Mouse (Mus musculus) MEL (cell line): ENCODE measurements around the gene Wdr54. TPM values are rescaled to one million over a fixed set of nuclear protein-coding genes. Genes with fewer than 3 reads are reported as not detected.

Experiments used
- DNase-seq: peaks from one replicate; pipeline ENCODE4 v3.0.0; 2011; ENCODE audit warnings: low read depth, low spot score
- H3K27ac ChIP-seq: 2 replicates; pipeline ENCODE4 v1.5.1; 2012; ENCODE audit warnings: low read depth, mild to moderate bottlenecking, control low read depth, low read length, moderate library complexity; ENCODE audit not compliant: control insufficient read depth
- H3K27me3 ChIP-seq, 2 experiments: fragments of 150-350 bp in 1 of 2; sonication (generic) in 1 of 2; 2 replicates each; pipeline ENCODE4 v1.6.1; 2012; ENCODE audit warnings: low read length in 2 of 2, mild to moderate bottlenecking in 2 of 2, improper control_type of control experiment in 1 of 2, moderate library complexity in 1 of 2; ENCODE audit not compliant: insufficient read depth in 2 of 2, control insufficient read depth in 1 of 2
- H3K36me3 ChIP-seq, 2 experiments: 2 replicates each; pipeline ENCODE4 v1.6.1; 2012 to 2014; ENCODE audit warnings: low read length in 2 of 2, improper control_type of control experiment in 1 of 2, inconsistent platforms in 1 of 2, mild to moderate bottlenecking in 1 of 2; ENCODE audit not compliant: insufficient read depth in 2 of 2, control insufficient read depth in 1 of 2
- H3K4me1 ChIP-seq, 2 experiments: fragments of 150-350 bp in 1 of 2; sonication (generic) in 1 of 2; 2 replicates each; pipeline ENCODE4 v1.6.1; 2012; ENCODE audit warnings: low read length in 2 of 2, improper control_type of control experiment in 1 of 2, mild to moderate bottlenecking in 1 of 2; ENCODE audit not compliant: insufficient read depth in 2 of 2, control insufficient read depth in 1 of 2
- H3K4me3 ChIP-seq, 2 experiments: fragments of 150-350 bp in 1 of 2; sonication (generic) in 1 of 2; 2 replicates each; pipeline ENCODE4 v1.5.1; 2012; ENCODE audit warnings: low read depth in 2 of 2, low read length in 2 of 2, mild to moderate bottlenecking in 2 of 2, moderate library complexity in 2 of 2, control low read depth in 1 of 2, improper control_type of control experiment in 1 of 2; ENCODE audit not compliant: control insufficient read depth in 1 of 2, insufficient read depth in 1 of 2
- H3K79me2 ChIP-seq: 2 replicates; pipeline ENCODE4 v1.6.1; 2012; ENCODE audit warnings: mild to moderate bottlenecking, low read length, moderate library complexity; ENCODE audit not compliant: control insufficient read depth, poor library complexity, insufficient read depth
- H3K9ac ChIP-seq: 2 replicates; pipeline ENCODE4 v1.6.1; 2012; ENCODE audit warnings: low read depth, mild to moderate bottlenecking, control low read depth, low read length, moderate library complexity; ENCODE audit not compliant: control insufficient read depth, poor library complexity, severe bottlenecking
- H3K9me3 ChIP-seq: fragments of 150-350 bp; sonication (generic); replicated peaks from 2 replicates; pipeline ENCODE4 v1.6.1; 2012; ENCODE audit warnings: mild to moderate bottlenecking, low read length, improper control_type of control experiment, moderate library complexity; ENCODE audit not compliant: insufficient read depth
- CTCF ChIP-seq, 3 experiments: IDR thresholded peaks in 2 of 3; conservative IDR thresholded peaks in 1 of 3; 2 replicates each; pipeline ENCODE4 v1.5.1; 2011 to 2012; ENCODE audit warnings: low read length in 3 of 3, low read depth in 2 of 3, mild to moderate bottlenecking in 2 of 3, improper control_type of control experiment in 1 of 3, inconsistent platforms in 1 of 3, mixed read lengths in 1 of 3, moderate library complexity in 1 of 3; ENCODE audit not compliant: control insufficient read depth in 1 of 3, insufficient read depth in 1 of 3, poor library complexity in 1 of 3, severe bottlenecking in 1 of 3
- ELF1 ChIP-seq: IDR thresholded peaks from 2 replicates; pipeline ENCODE4 v1.6.1; 2014; ENCODE audit warnings: low read depth, mild to moderate bottlenecking, inconsistent platforms, low read length, improper control_type of control experiment, moderate library complexity
- EP300 ChIP-seq, 2 experiments: IDR thresholded peaks; 2 replicates each; pipeline ENCODE4 v1.6.1; 2011; ENCODE audit warnings: improper control_type of control experiment in 2 of 2, low read length in 2 of 2, low read depth in 1 of 2, mild to moderate bottlenecking in 1 of 2
- HCFC1 ChIP-seq: IDR thresholded peaks from 2 replicates; pipeline ENCODE4 v1.6.1; 2012; ENCODE audit warnings: low read depth, mild to moderate bottlenecking, inconsistent platforms, low read length, improper control_type of control experiment, moderate library complexity
- JUND ChIP-seq: IDR thresholded peaks from 2 replicates; pipeline ENCODE4 v1.6.1; 2011; ENCODE audit warnings: low read depth, mild to moderate bottlenecking, improper control_type of control experiment, low read length
- MAFK ChIP-seq: IDR thresholded peaks from 2 replicates; pipeline ENCODE4 v1.6.1; 2011; ENCODE audit warnings: low read depth, mild to moderate bottlenecking, low read length, improper control_type of control experiment, borderline replicate concordance
- MAZ ChIP-seq: IDR thresholded peaks from 2 replicates; pipeline ENCODE4 v1.6.1; 2012; ENCODE audit warnings: low read depth, mild to moderate bottlenecking, inconsistent platforms, low read length, improper control_type of control experiment
- MEF2A ChIP-seq: IDR thresholded peaks from 2 replicates; pipeline ENCODE4 v1.6.1; 2014; ENCODE audit warnings: low read depth, mild to moderate bottlenecking, inconsistent platforms, low read length, improper control_type of control experiment; ENCODE audit not compliant: poor library complexity, insufficient replicate concordance, severe bottlenecking; ENCODE audit errors: extremely low read depth
- MYC ChIP-seq: IDR thresholded peaks from 2 replicates; pipeline ENCODE4 v1.6.1; 2011; ENCODE audit warnings: low read depth, mild to moderate bottlenecking, low read length, improper control_type of control experiment, moderate library complexity
- NRF1 ChIP-seq: IDR thresholded peaks from 2 replicates; pipeline ENCODE4 v1.6.1; 2014; ENCODE audit warnings: low read depth, mild to moderate bottlenecking, inconsistent platforms, low read length, improper control_type of control experiment, moderate library complexity; ENCODE audit not compliant: poor library complexity, insufficient read depth, severe bottlenecking
- TAL1 ChIP-seq: IDR thresholded peaks from 2 replicates; pipeline ENCODE4 v1.6.1; 2012; ENCODE audit warnings: mild to moderate bottlenecking, inconsistent platforms, low read length, moderate library complexity, mixed read lengths
- TCF12 ChIP-seq: IDR thresholded peaks from 2 replicates; pipeline ENCODE4 v1.6.1; 2014; ENCODE audit warnings: low read depth, mild to moderate bottlenecking, inconsistent platforms, low read length, improper control_type of control experiment, moderate library complexity
- USF1 ChIP-seq: IDR thresholded peaks from 2 replicates; pipeline ENCODE4 v1.6.1; 2014; ENCODE audit warnings: low read depth, mild to moderate bottlenecking, inconsistent platforms, low read length, improper control_type of control experiment, moderate library complexity
- ZNF384 ChIP-seq: IDR thresholded peaks from 2 replicates; pipeline ENCODE4 v1.6.1; 2012; ENCODE audit warnings: low read depth, mild to moderate bottlenecking, inconsistent platforms, low read length, improper control_type of control experiment
- polyA plus RNA-seq, 2 experiments: library from polyadenylated mRNA; stranded (reverse) in 1 of 2; unstranded in 1 of 2; fragments of >175 nt in 1 of 2; fragments of >200 nt in 1 of 2; gene quantifications; 2 replicates each; pipeline versions ENCODE4 v1.2.1 to v1.2.4; 2012; ENCODE audit warnings: low replicate concordance in 2 of 2, low read depth in 1 of 2; ENCODE audit not compliant: insufficient read length in 2 of 2, insufficient read depth in 1 of 2, missing spikeins in 1 of 2
- total RNA-seq: library from RNA; depleted of rRNA; stranded (reverse); fragments of 300-350 nt; gene quantifications from 2 replicates; pipeline ENCODE4 v1.2.3, GENCODE M21; 2012

Gene Wdr54
- total and polyA plus RNA-seq, 3 experiments, result 3.2 to 4.6 TPM; not detected in 1

- no peak for TF ChIP-seq MAZ
- TF ChIP-seq ELF1, result no peak
- no peak for TF ChIP-seq MAFK
- no peak for TF ChIP-seq TAL1
- Histone ChIP-seq H3K9me3 (no peaks in the 10 kb centered on the region), H3K4me1 (peaks cover 0 to 18% of the 10 kb centered on the region in 2 experiments; a peak in 3 of 4 replicates), H3K36me3 (no peaks in the 10 kb centered on the region; a peak in 1 of 4 replicates), H3K9ac (no peak within 1 kb of the TSS), H3K79me2 (peaks cover 6% of the 10 kb centered on the region; the same call in 1 of the 2 replicates), H3K27me3 (no peaks in the 10 kb centered on the region), H3K4me3 (no peak within 1 kb of the TSS), H3K27ac (no peak within 1 kb of the TSS)
- DNase-seq, result no peak
Observed at GRCm38 (mm10) chr6:83134951-83135513, 21.2 kb downstream of the Wdr54 start, which contains the start of gene Rtkn. Rtkn (plus strand) TSS chr6:83135463.

GRCm38 (mm10) chr6:83134226-83134625, 22.0 kb downstream of the Wdr54 start:
- Histone ChIP-seq H3K79me2 (peaks cover 6% of the 10 kb centered on the region; the same call in 1 of the 2 replicates), H3K36me3 (no peaks in the 10 kb centered on the region; a peak in 1 of 4 replicates), H3K27ac (no peak overlapping the region), H3K4me3 (no peak overlapping the region), H3K4me1 (peaks cover 0 to 18% of the 10 kb centered on the region in 2 experiments; a peak in 3 of 4 replicates), H3K9ac (no peak overlapping the region), H3K27me3 (no peaks in the 10 kb centered on the region), H3K9me3 (no peaks in the 10 kb centered on the region)
- no peak for DNase-seq
- TF ChIP-seq HCFC1 (no peak), NRF1 (no peak), JUND (no peak), EP300 (IDR thresholded peaks at IDR 0.05; ENCODE audit: low read depth in 1 of 2, low read length in 2 of 2) (no peak), CTCF (IDR thresholded peaks at IDR 0.05 in 2 of 3, conservative IDR thresholded peaks at IDR 0.05 in 1 of 3; ENCODE audit: control insufficient read depth in 1 of 3, insufficient read depth in 1 of 3, low read depth in 2 of 3, low read length in 3 of 3, poor library complexity in 1 of 3, severe bottlenecking in 1 of 3) (no peak)

GRCm38 (mm10) chr6:83132176-83132919, 23.8 kb downstream of the Wdr54 start:
- H3K4me3 ChIP-seq, result no peak overlapping the region
- no peaks in the 10 kb centered on the region; a peak in 1 of 4 replicates for H3K36me3 ChIP-seq
- peaks cover 0 to 14% of the 10 kb centered on the region in 2 experiments; a peak in 3 of 4 replicates for H3K4me1 ChIP-seq
- DNase-seq, result no peak
- no peak overlapping the region for H3K27ac ChIP-seq
- TF ChIP-seq MEF2A (no peak), USF1 (0 out of 2 replicates have a peak, but pooled peaks have one; percentile 30), EP300 (IDR thresholded peaks at IDR 0.05; ENCODE audit: low read depth in 1 of 2, low read length in 2 of 2) (no peak), ZNF384 (peak; percentile 57), TCF12 (no peak), MYC (no peak)
- no peaks in the 10 kb centered on the region for H3K27me3 ChIP-seq
- no peak overlapping the region for H3K9ac ChIP-seq
- H3K9me3 ChIP-seq, result no peaks in the 10 kb centered on the region
- H3K79me2 ChIP-seq, result peaks cover 6% of the 10 kb centered on the region; the same call in 1 of the 2 replicates
